Mouse (Mus musculus): ENCODE measurements around the gene Babam2. TPM values are rescaled to one million over a fixed set of nuclear protein-coding genes. Genes with fewer than 3 reads are reported as not detected.

Gene Babam2
- polyA plus RNA-seq, 1 experiment from 2014 or later, result 57.4 TPM

DNA sequence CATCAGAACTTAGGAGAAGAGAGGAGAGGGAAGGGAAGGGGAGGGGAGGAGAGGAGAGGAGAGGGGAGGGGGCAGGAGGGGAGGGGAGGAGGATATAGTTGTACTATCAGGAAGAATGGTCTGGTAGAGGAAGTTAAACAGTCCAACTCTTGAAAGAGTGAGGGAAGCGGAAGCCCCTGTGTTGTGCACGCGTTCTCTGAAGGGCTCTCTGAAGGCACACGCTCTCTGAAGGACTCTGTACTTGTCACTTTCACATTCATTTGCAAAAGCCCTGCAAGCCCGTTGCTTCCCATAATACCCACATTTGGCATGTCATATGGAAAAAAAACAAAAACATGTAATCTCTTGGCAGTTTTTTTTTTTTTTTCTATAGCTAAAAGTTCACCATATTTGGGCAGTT, 190.1 kb downstream of the Babam2 start:
- H3K27ac ChIP-seq (replicated peaks), result no peak overlapping the region
- DNase-seq (ENCODE audit: low spot score), result no peak
- H3K36me3 ChIP-seq, result no peaks in the 10 kb centered on the region
- WGBS, result 83% methylated on average over 5 of the region's 5 CpGs
- H3K27me3 ChIP-seq (ENCODE audit: low read depth, poor library complexity, severe bottlenecking), result no peaks in the 10 kb centered on the region
- no peaks in the 10 kb centered on the region for H3K4me1 ChIP-seq
- H3K9me3 ChIP-seq (replicated peaks), result no peaks in the 10 kb centered on the region
- no peak overlapping the region for H3K4me3 ChIP-seq

- no peaks in the 10 kb centered on the region for H3K36me3 ChIP-seq
- 95% methylated on average over 3 of the region's 3 CpGs for WGBS
Observed at GRCm38 (mm10) chr5:31888341-31888740, 190.9 kb downstream of the Babam2 start.

GRCm38 (mm10) chr5:31892631-31893030, 195.1 kb downstream of the Babam2 start:
- no peak for DNase-seq (ENCODE audit: low spot score)
- Histone ChIP-seq H3K36me3 (no peaks in the 10 kb centered on the region), H3K9me3 (replicated peaks) (no peaks in the 10 kb centered on the region), H3K27ac (replicated peaks) (no peak overlapping the region), H3K27me3 (ENCODE audit: low read depth, poor library complexity, severe bottlenecking) (no peaks in the 10 kb centered on the region), H3K4me3 (no peak overlapping the region), H3K4me1 (no peaks in the 10 kb centered on the region)
- WGBS, result 85% methylated on average over 4 of the region's 4 CpGs

More at GRCm38 (mm10) chr5:31888341-31888740, 190.9 kb downstream of the Babam2 start:
- Histone ChIP-seq H3K27me3 (ENCODE audit: low read depth, poor library complexity, severe bottlenecking) (no peaks in the 10 kb centered on the region), H3K4me1 (no peaks in the 10 kb centered on the region), H3K4me3 (no peak overlapping the region), H3K27ac (replicated peaks) (no peak overlapping the region), H3K9me3 (replicated peaks) (no peaks in the 10 kb centered on the region)
- DNase-seq (ENCODE audit: low spot score), result no peak

DNA sequence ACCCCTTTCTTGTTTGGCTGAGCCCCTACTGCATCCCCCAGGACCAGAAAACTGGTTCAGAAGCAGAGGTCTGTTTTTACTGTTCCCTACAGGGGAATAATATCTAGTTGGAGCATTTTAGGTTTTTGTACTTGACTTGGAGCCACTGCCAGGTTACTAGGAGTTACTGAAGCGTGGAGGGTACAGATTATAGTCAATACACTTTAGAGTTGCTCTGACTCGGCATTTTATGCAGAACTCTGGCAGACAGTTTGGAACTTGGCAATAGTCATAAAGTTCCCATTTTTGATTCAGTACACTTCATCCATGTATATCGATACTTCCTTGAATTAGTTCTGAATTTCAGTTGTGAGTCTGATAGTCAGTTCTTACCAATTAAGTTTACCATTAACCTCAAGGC, 202.4 kb downstream of the Babam2 start:
- H3K4me1 ChIP-seq, result no peaks in the 10 kb centered on the region
- 94% methylated on average over 3 of the region's 3 CpGs for WGBS
- H3K27ac ChIP-seq (replicated peaks), result no peak overlapping the region
- no peaks in the 10 kb centered on the region for H3K9me3 ChIP-seq (replicated peaks)
- no peak for DNase-seq (ENCODE audit: low spot score)
- H3K27me3 ChIP-seq (ENCODE audit: low read depth, poor library complexity, severe bottlenecking), result no peaks in the 10 kb centered on the region
- H3K4me3 ChIP-seq, result no peak overlapping the region
- H3K36me3 ChIP-seq, result no peaks in the 10 kb centered on the region

- H3K4me1 ChIP-seq, result no peaks in the 10 kb centered on the region
- no peak overlapping the region for H3K4me3 ChIP-seq
- no peaks in the 10 kb centered on the region for H3K9me3 ChIP-seq (replicated peaks)
- DNase-seq (ENCODE audit: low spot score), result no peak
- H3K36me3 ChIP-seq, result no peaks in the 10 kb centered on the region
- no peak overlapping the region for H3K27ac ChIP-seq (replicated peaks)
- 86% methylated on average over 2 of the region's 2 CpGs for WGBS
- H3K27me3 ChIP-seq (ENCODE audit: low read depth, poor library complexity, severe bottlenecking), result no peaks in the 10 kb centered on the region
Observed at GRCm38 (mm10) chr5:31902144-31902543, 204.7 kb downstream of the Babam2 start.

DNA sequence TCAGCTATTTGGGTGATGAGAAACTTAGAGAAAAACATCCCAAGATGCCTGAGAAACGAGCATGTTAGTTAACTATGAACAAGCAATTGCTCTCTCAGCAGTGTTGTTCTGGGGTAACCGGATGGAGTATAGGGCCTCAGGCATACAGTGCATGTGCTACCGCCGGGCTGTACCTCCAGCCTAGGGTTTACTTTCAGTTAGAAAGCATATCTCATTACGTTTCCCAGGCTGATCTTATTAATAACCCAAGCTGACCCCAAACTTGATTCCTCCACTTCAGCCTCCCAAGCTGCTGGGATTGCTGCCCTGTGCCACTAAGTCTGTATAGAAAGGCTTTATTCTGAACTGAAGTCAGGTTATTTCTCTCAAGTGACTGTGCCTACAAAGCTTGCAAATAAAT, 205.4 kb downstream of the Babam2 start:
- Histone ChIP-seq H3K9me3 (replicated peaks) (no peaks in the 10 kb centered on the region), H3K4me1 (no peaks in the 10 kb centered on the region), H3K27me3 (ENCODE audit: low read depth, poor library complexity, severe bottlenecking) (no peaks in the 10 kb centered on the region), H3K36me3 (no peaks in the 10 kb centered on the region), H3K4me3 (no peak overlapping the region), H3K27ac (replicated peaks) (no peak overlapping the region)
- no peak for DNase-seq (ENCODE audit: low spot score)
- 84% methylated on average over 5 of the region's 5 CpGs for WGBS

- no peak overlapping the region for H3K4me3 ChIP-seq
- WGBS, result 76% methylated on average over 6 of the region's 6 CpGs
- no peaks in the 10 kb centered on the region for H3K4me1 ChIP-seq
- H3K36me3 ChIP-seq, result no peaks in the 10 kb centered on the region
- no peaks in the 10 kb centered on the region for H3K9me3 ChIP-seq (replicated peaks)
- H3K27ac ChIP-seq (replicated peaks), result no peak overlapping the region
- no peaks in the 10 kb centered on the region for H3K27me3 ChIP-seq (ENCODE audit: low read depth, poor library complexity, severe bottlenecking)
- DNase-seq (ENCODE audit: low spot score), result no peak
Observed at GRCm38 (mm10) chr5:31904968-31905683, 207.6 kb downstream of the Babam2 start.

DNA sequence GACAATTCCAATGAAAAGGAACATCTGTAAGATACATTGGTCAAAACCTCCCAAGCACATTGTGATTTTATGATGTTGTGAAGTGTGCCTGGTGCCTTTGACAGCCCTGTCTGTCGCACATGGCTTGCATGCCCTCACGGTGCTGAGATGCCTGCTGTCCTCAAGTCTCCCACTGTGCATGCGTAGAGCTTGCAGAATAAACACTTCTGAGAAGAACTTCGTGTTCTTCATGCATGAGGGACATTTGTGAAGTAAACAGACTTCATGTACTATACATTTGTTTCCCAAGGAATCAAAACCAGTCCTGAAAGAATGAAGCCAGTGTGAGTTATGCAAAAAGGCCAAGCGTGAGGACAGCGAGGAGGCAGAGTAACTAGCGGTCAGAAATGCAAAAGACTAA, 208.3 kb downstream of the Babam2 start:
- H3K4me1 ChIP-seq, result no peaks in the 10 kb centered on the region
- 84% methylated on average over 7 of the region's 7 CpGs for WGBS
- H3K27ac ChIP-seq (replicated peaks), result no peak overlapping the region
- no peaks in the 10 kb centered on the region for H3K36me3 ChIP-seq
- H3K27me3 ChIP-seq (ENCODE audit: low read depth, poor library complexity, severe bottlenecking), result no peaks in the 10 kb centered on the region
- DNase-seq (ENCODE audit: low spot score), result no peak
- H3K4me3 ChIP-seq, result no peak overlapping the region
- H3K9me3 ChIP-seq (replicated peaks), result no peaks in the 10 kb centered on the region

DNA sequence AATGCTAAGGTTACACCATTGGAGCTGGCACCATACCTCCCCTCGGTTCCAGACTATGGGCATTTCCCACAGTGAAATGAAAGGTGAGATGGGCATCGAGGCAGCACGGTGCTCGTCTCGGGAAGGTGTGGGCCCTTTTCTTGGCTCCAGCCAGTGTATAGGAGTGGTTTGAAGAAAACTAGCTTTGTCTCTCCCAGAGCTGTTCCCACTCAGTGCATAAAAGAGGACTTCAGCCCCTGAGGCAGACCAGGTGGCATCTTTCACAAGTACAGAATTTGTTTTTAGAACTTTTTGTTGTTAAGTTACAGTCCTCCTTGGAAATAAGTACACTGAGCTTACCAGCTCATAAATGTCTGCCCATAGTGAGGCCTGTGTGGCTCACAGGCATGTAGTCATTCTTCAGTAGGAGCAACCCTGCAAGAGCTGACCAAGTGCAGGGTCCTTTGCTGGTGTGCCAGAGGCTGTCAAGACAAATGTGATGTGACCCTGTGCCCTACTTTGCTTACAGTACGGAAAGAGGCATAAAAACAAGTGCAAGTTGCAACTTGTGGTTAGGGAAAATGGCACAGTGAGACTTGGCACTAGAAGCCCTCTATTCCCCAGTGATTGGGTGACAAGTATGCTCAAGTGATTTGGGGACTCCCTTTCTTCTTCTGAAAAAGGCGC, 208.9 kb downstream of the Babam2 start:
- H3K9me3 ChIP-seq (replicated peaks), result no peaks in the 10 kb centered on the region

GRCm38 (mm10) chr5:31907959-31908358, 210.5 kb downstream of the Babam2 start:
- H3K4me1 ChIP-seq, result no peaks in the 10 kb centered on the region
- H3K4me3 ChIP-seq, result no peak overlapping the region
- WGBS, result 99% methylated on average over 2 of the region's 2 CpGs
- no peaks in the 10 kb centered on the region for H3K9me3 ChIP-seq (replicated peaks)
- H3K27ac ChIP-seq (replicated peaks), result no peak overlapping the region
- no peaks in the 10 kb centered on the region for H3K27me3 ChIP-seq (ENCODE audit: low read depth, poor library complexity, severe bottlenecking)
- DNase-seq (ENCODE audit: low spot score), result no peak
- H3K36me3 ChIP-seq, result no peaks in the 10 kb centered on the region

More for the DNA sequence above, 208.9 kb downstream of the Babam2 start:
- Histone ChIP-seq H3K4me1 (no peaks in the 10 kb centered on the region), H3K27ac (replicated peaks) (no peak overlapping the region), H3K27me3 (ENCODE audit: low read depth, poor library complexity, severe bottlenecking) (no peaks in the 10 kb centered on the region), H3K4me3 (no peak overlapping the region), H3K36me3 (no peaks in the 10 kb centered on the region)
- 92% methylated on average over 7 of the region's 7 CpGs for WGBS
- DNase-seq (ENCODE audit: low spot score), result no peak

DNA sequence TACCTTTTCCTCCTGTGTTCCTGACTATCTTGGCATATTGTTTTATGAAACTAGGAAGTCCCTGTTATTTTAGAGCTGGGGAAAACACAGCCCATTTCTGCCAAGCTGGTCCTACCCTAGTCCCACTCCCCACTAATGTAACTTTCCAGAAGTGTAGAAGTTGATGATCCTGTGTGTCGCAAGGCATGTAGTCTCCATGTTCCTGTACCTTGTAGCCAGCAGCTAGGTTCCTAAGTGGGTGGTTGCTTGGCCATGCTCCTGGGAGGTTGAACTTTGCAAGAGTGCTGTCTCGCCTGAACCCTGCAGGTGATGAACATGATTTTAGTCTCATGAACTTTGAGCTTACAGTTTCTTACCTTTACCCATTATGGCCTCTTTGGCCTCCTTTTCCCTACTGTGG, 211.3 kb downstream of the Babam2 start:
- DNase-seq (ENCODE audit: low spot score), result no peak
- Histone ChIP-seq H3K36me3 (no peaks in the 10 kb centered on the region), H3K4me1 (no peaks in the 10 kb centered on the region), H3K27me3 (ENCODE audit: low read depth, poor library complexity, severe bottlenecking) (no peaks in the 10 kb centered on the region), H3K4me3 (no peak overlapping the region), H3K9me3 (replicated peaks) (no peaks in the 10 kb centered on the region), H3K27ac (replicated peaks) (no peak overlapping the region)
- WGBS, result 90% methylated on average over 2 of the region's 2 CpGs

DNA sequence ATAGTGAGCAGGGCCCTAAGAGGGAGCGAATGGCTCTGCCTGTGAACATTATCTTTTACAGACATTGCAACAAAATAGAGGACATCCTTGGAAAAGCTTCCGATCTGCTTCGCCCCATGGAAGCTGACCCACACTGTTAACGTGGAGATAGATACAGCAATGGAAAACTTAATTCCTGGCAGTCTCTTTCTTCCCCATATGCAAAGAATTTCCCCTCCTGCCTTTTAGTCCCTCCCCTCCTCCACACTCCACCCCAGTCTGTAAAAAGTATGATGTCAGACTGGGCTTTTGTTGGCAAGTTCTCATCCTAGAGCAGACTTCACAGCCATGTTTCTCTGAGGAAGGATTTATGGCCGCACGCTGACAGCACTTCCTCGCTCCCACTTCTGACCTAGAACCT, 218.8 kb downstream of the Babam2 start:
- Histone ChIP-seq H3K4me1 (no peaks in the 10 kb centered on the region), H3K27ac (replicated peaks) (no peak overlapping the region), H3K27me3 (ENCODE audit: low read depth, poor library complexity, severe bottlenecking) (no peaks in the 10 kb centered on the region), H3K4me3 (no peak overlapping the region), H3K36me3 (no peaks in the 10 kb centered on the region), H3K9me3 (replicated peaks) (no peaks in the 10 kb centered on the region)
- no peak for DNase-seq (ENCODE audit: low spot score)
- WGBS, result 91% methylated on average over 7 of the region's 7 CpGs

DNA sequence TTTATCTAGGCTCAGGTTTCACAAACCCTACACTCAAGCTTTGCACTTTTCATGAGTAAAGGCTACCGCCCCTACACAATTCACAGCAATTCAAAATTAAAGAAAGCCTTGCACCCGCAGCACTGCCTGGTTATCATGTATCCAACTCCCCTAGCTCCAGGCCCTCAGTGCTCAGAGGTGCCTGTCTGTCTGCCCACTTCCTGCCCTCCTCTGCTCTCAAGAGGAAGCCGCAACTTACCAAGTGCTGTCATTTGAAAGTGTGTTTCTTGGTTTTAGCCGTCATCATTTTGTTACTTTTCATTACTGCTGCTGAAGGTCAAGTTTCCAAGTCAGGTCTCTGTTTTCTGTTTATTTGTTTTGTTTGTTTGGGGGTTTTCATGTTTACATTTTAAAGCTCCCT, 221.1 kb downstream of the Babam2 start:
- no peak overlapping the region for H3K27ac ChIP-seq (replicated peaks)
- no peak for DNase-seq (ENCODE audit: low spot score)
- no peaks in the 10 kb centered on the region for H3K27me3 ChIP-seq (ENCODE audit: low read depth, poor library complexity, severe bottlenecking)
- 96% methylated on average over 4 of the region's 4 CpGs for WGBS
- H3K4me3 ChIP-seq, result no peak overlapping the region
- H3K36me3 ChIP-seq, result no peaks in the 10 kb centered on the region
- no peaks in the 10 kb centered on the region for H3K4me1 ChIP-seq
- H3K9me3 ChIP-seq (replicated peaks), result no peaks in the 10 kb centered on the region

Measured in midbrain, embryonic 10.5 days (tissue).